Mouse (Mus musculus): ENCODE results near the gene Ubash3a.

GRCm38 (mm10) chr17:31187370-31187769 lies 20.3 kb upstream of the Ubash3a start:
- TF ChIP-seq CTCF (IDR thresholded peaks at IDR 0.05) (peak; percentile 97), POLR2A (IDR thresholded peaks at IDR 0.05; ENCODE audit: insufficient read depth, low read depth, low read length) (no peak)

Measured in heart, adult 2 months (tissue).